Mouse (Mus musculus): ENCODE measurements around the gene Camk2d.

- TF ChIP-seq CTCF (IDR thresholded peaks at IDR 0.05; ENCODE audit: low read depth, low read length) (no peak), GATA1 (IDR thresholded peaks at IDR 0.05; ENCODE audit: borderline replicate concordance, low read length) (no peak), TAL1 (conservative IDR thresholded peaks at IDR 0.05; ENCODE audit: low read depth, low read length) (no peak), GATA2 (IDR thresholded peaks at IDR 0.05; ENCODE audit: borderline replicate concordance, low read depth, low read length) (no peak), POLR2AphosphoS5 (IDR thresholded peaks at IDR 0.05; ENCODE audit: insufficient replicate concordance, low read depth, low read length) (no peak)
These were observed 62.7 kb downstream of the Camk2d start for GRCm38 (mm10) chr3:126658791-126659190.

All from G1E (cell line).